Mouse (Mus musculus) heart, embryonic 12.5 days (tissue): Measurements from ENCODE around the gene Ppm1g. TPM values are rescaled to one million over a fixed set of nuclear protein-coding genes. Genes with fewer than 3 reads are reported as not detected.
"Not testable (repeated sequence)": the region's sequence is repeated elsewhere in the genome, so short reads cannot be mapped to it uniquely, and the experiment has no call there.

Source experiments
- ATAC-seq: fragments of 200-750 bp; cut with Nextera tagmentation; 2 replicates; pipeline ENCODE4 v1.8.0; 2017; ENCODE audit warnings: moderate TSS enrichment, moderate library complexity; ENCODE audit not compliant: insufficient number of reproducible peaks, low FRiP score
- H3K27ac ChIP-seq: fragments of 300-500 bp; sonication (generic); 2 replicates; pipeline ENCODE4 v1.5.1; 2016; ENCODE audit warnings: mild to moderate bottlenecking, moderate library complexity; ENCODE audit not compliant: poor library complexity, severe bottlenecking
- H3K27me3 ChIP-seq: fragments of 300-500 bp; sonication (generic); replicated peaks from 2 replicates; pipeline ENCODE4 v1.6.1; 2016; ENCODE audit warnings: mild to moderate bottlenecking, moderate library complexity
- H3K36me3 ChIP-seq: fragments of 300-500 bp; sonication (generic); 2 replicates; pipeline ENCODE4 v1.6.1; 2016; ENCODE audit warnings: mild to moderate bottlenecking, moderate library complexity
- H3K4me1 ChIP-seq: fragments of 300-500 bp; sonication (generic); replicated peaks from 2 replicates; pipeline ENCODE4 v1.6.1; 2016; ENCODE audit warnings: mild to moderate bottlenecking
- H3K4me2 ChIP-seq: fragments of 300-500 bp; sonication (generic); 2 replicates; pipeline ENCODE4 v1.6.1; 2016; ENCODE audit warnings: mild to moderate bottlenecking, moderate library complexity
- H3K4me3 ChIP-seq: fragments of 300-500 bp; sonication (generic); 2 replicates; pipeline ENCODE4 v1.5.1; 2016; ENCODE audit warnings: mild to moderate bottlenecking
- H3K9ac ChIP-seq: fragments of 300-500 bp; sonication (generic); 2 replicates; pipeline ENCODE4 v1.6.1; 2016; ENCODE audit warnings: mild to moderate bottlenecking, moderate library complexity
- H3K9me3 ChIP-seq: fragments of 300-500 bp; sonication (generic); replicated peaks from 2 replicates; pipeline ENCODE4 v1.6.1; 2016; ENCODE audit warnings: mild to moderate bottlenecking, moderate library complexity
- WGBS: fragments of 180-500 bp; shearing (Covaris S2); methylation state at CpG from one replicate; pipeline ENCODE4 v1.1.7; 2016; 5-methylcytosine and 5-hydroxymethylcytosine counted together
- polyA plus RNA-seq: library from polyadenylated mRNA; unstranded; fragments of >200 nt; fragmentation: Nextera tagmentation; extraction: Ambion mirVana; gene quantifications from 2 replicates; pipeline ENCODE4 v1.2.1, GENCODE M21; 2016

The Ppm1g gene
- polyA plus RNA-seq, 1 experiment from 2014 or later, result 112 TPM

DNA sequence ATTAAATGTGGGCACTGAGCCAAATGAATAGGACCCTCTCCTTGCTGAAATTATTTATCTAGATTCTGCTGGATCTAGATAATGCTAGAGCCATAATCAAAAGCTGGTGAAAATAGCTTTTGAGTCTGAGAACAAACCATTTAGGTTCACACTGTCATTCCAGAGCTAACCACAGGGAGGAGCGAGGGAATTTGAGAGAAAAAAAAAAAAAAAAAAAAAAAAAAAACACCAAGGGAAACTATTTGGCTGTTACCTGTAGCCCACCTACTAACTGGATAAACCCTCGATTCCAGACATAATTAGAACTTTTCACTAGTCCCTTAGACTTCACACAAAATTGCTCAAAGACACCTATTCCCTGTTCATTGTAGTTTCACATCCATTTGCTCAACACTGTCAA is 1.4 kb downstream of the Ppm1g start:
- Histone ChIP-seq H3K4me3 (peak overlapping the region; percentile 35), H3K9ac (no peak overlapping the region; the same call in 1 of the 2 replicates), H3K4me1 (peaks cover 10% of the 10 kb centered on the region), H3K36me3 (no peaks in the 10 kb centered on the region), H3K27me3 (no peaks in the 10 kb centered on the region), H3K27ac (no peak overlapping the region), H3K9me3 (no peaks in the 10 kb centered on the region), H3K4me2 (peak overlapping the region; percentile 42; the same call in 1 of the 2 replicates)
- no peak for ATAC-seq
- WGBS, result 2% methylated on average over 2 of the region's 2 CpGs

DNA sequence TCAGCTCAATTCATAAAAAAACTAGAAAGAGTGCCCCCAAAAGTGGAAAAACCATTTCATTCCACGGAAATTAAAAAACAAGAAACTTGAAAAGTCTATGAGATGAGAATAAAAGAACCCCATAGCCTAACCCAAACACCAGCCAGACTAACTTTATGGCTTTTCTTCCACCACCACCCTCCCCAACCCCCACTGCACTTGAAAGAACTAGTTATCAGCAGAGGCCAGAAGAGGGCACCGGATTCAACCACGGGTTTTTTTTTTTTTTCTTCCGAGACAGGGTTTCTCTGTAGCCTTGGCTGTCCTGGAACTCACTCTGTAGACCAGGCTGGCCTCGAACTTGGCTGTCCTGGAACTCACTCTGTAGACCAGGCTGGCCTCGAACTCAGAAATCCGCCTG is 2.2 kb downstream of the Ppm1g start:
- Histone ChIP-seq H3K9ac (no peak overlapping the region), H3K4me3 (no peak overlapping the region), H3K9me3 (no peaks in the 10 kb centered on the region), H3K36me3 (no peaks in the 10 kb centered on the region), H3K4me2 (peak overlapping the region; percentile 42; the same call in 1 of the 2 replicates), H3K27ac (no peak overlapping the region), H3K27me3 (no peaks in the 10 kb centered on the region), H3K4me1 (peaks cover 10% of the 10 kb centered on the region)
- 51% methylated on average over 7 of the region's 7 CpGs for WGBS
- no peak for ATAC-seq

DNA sequence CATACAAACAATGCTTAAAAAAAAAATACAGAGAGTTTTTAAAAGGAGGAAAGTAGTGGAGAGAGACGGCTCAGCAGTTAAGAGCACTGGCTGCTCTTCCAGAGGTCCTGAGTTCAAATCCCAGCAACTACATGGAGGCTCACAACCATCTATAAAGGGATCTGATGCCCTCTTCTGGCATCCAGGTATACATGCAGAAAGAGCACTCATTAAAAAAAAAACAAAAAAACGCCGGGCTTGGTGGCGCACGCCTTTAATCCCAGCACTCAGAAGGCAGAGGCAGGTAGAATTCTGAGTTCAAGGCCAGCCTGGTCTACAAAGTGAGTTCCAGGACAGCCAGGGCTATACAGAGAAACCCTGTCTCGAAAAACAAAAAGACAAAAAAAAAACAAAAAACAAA is 3.9 kb downstream of the Ppm1g start:
- ATAC-seq, H3K4me1 ChIP-seq, H3K4me2 ChIP-seq, H3K27me3 ChIP-seq, H3K27ac ChIP-seq, H3K9me3 ChIP-seq, H3K36me3 ChIP-seq, H3K9ac ChIP-seq, H3K4me3 ChIP-seq: not testable (repeated sequence)
- WGBS, result 85% methylated on average over 6 of the region's 6 CpGs

DNA sequence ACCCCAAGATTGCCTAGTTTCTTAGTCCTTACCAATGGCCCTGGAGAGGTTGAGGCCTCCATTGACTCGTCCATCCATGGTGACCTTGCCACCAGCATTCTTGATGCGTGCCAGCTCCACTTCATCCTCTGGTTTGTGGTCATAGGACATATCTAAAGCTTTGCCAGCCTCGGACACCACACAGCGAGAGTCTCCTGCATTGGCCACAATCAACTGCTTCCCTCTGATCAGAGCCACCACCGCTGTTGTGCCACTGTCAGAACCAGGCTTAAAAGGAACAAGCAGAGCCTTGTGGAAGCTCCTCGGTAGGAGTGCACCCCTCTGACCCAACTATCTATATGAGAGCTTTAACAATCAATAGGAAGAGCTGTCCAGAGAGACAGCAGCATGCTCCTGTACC is 16.1 kb downstream of the Ppm1g start:
- Histone ChIP-seq H3K27ac (no peak overlapping the region), H3K9me3 (peaks cover 5% of the 10 kb centered on the region), H3K4me2 (no peak overlapping the region), H3K27me3 (no peaks in the 10 kb centered on the region), H3K9ac (no peak overlapping the region), H3K4me3 (no peak overlapping the region), H3K36me3 (peaks cover 68% of the 10 kb centered on the region), H3K4me1 (peaks cover 18% of the 10 kb centered on the region)
- ATAC-seq, result no peak
- WGBS, result 92% methylated on average over 6 of the region's 6 CpGs

GRCm38 (mm10) chr5:31203866-31204265 is 16.6 kb downstream of the Ppm1g start:
- H3K9me3 ChIP-seq, result peaks cover 5% of the 10 kb centered on the region
- WGBS, result 89% methylated on average over 2 of the region's 2 CpGs
- H3K27ac ChIP-seq, result no peak overlapping the region
- H3K27me3 ChIP-seq, result no peaks in the 10 kb centered on the region
- no peak for ATAC-seq
- H3K4me1 ChIP-seq, result peaks cover 18% of the 10 kb centered on the region
- H3K4me2 ChIP-seq, result no peak overlapping the region
- H3K4me3 ChIP-seq, result no peak overlapping the region
- peaks cover 73% of the 10 kb centered on the region for H3K36me3 ChIP-seq
- H3K9ac ChIP-seq, result no peak overlapping the region

DNA sequence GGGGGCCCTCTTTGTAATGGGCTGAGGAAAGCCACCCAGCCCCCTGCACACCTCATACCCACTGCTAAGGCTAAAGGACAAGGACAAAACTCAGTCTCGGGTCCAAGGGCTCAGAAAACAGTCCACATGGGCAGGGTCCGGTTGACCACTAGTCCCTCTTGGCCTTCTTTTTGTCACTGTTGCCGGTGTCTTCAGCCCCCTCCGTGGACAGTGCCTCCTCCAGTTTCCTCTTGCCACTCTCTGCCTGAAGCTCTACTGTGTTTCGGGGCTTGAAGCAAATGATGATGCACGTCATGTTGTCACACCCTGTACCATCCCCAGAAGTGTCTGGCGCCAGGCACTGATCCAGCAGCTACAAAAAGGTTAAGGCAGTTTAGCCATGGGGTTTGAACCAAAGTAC is 17.6 kb downstream of the Ppm1g start:
- peaks cover 18% of the 10 kb centered on the region for H3K4me1 ChIP-seq
- H3K4me2 ChIP-seq, result peak overlapping the region; percentile 81
- peaks cover 79% of the 10 kb centered on the region for H3K36me3 ChIP-seq
- peaks cover 5% of the 10 kb centered on the region for H3K9me3 ChIP-seq
- ATAC-seq, result no peak
- H3K27me3 ChIP-seq, result no peaks in the 10 kb centered on the region
- peak overlapping the region; percentile 85; the same call in 1 of the 2 replicates for H3K27ac ChIP-seq
- whole genome bisulfite sequencing, result 83% methylated on average over 7 of the region's 7 CpGs
- H3K9ac ChIP-seq, result peak overlapping the region; percentile 84
- peak overlapping the region; percentile 70 for H3K4me3 ChIP-seq

GRCm38 (mm10) chr5:31201742-31202590 is 18.5 kb downstream of the Ppm1g start, which contains the start of gene Zfp513:
Gene Zfp513 (minus strand): TSS chr5:31202303.
- Histone ChIP-seq H3K4me2 (peak within 1 kb of the TSS; percentile 86), H3K27ac (peak within 1 kb of the TSS; percentile 85), H3K36me3 (peaks cover 79% of the 10 kb centered on the region), H3K27me3 (no peaks in the 10 kb centered on the region), H3K9ac (peak within 1 kb of the TSS; percentile 84), H3K4me1 (peaks cover 18% of the 10 kb centered on the region), H3K9me3 (peaks cover 5% of the 10 kb centered on the region), H3K4me3 (peak within 1 kb of the TSS; percentile 70)
- ATAC-seq, result peak; percentile 97
- under 1% methylated on average over 53 of the region's 53 CpGs for WGBS

DNA sequence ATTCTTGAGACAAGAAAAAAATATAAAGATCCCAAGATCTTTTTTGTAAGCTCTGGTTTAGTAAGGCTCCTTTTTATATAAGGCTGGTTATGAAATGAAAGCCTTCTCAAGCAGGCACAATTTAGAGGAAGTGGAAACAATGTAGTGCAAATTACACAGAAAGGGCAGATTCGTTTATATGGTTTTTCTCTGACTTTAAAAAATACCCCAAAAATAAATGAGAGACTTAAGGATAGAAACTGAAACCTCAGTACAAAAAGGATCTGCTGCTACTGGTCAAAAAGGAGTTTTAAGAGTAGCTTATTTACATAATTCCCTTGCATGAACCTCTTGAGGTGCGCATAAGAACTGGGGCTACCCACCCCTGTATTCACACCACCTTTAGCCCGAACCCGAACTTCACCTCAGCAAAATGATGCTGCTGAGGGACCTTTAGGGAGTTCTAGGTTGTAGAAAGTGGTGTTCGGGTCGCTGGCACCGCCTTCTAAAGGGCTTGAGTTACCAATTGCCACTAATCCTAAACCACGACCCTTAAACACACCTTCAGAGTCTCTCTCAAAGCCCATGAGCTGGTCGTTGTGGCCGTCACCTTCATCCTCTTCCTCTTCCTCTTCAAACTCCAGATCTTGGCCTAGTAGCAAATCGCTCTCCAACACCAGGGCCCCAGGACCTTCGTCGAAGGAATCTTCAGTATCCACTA is 19.3 kb downstream of the Ppm1g start:
- no peak for ATAC-seq
- peak overlapping the region; percentile 65 for H3K27ac ChIP-seq
- H3K9me3 ChIP-seq, result peaks cover 5% of the 10 kb centered on the region
- peak overlapping the region; percentile 70 for H3K4me3 ChIP-seq
- peaks cover 18% of the 10 kb centered on the region for H3K4me1 ChIP-seq
- H3K27me3 ChIP-seq, result no peaks in the 10 kb centered on the region
- 20% methylated on average over 13 of the region's 13 CpGs for WGBS
- peak overlapping the region; percentile 84 for H3K9ac ChIP-seq
- peak overlapping the region; percentile 86 for H3K4me2 ChIP-seq
- H3K36me3 ChIP-seq, result peaks cover 81% of the 10 kb centered on the region

GRCm38 (mm10) chr5:31200327-31200768 is 20.1 kb downstream of the Ppm1g start:
- 0 out of 2 replicates have a peak overlapping the region, but pooled peaks have one; percentile 2 for H3K4me3 ChIP-seq
- H3K27me3 ChIP-seq, result no peaks in the 10 kb centered on the region
- H3K36me3 ChIP-seq, result peaks cover 82% of the 10 kb centered on the region
- peaks cover 18% of the 10 kb centered on the region for H3K4me1 ChIP-seq
- H3K9ac ChIP-seq, result 0 out of 2 replicates have a peak overlapping the region, but pooled peaks have one; percentile 29
- H3K9me3 ChIP-seq, result peaks cover 5% of the 10 kb centered on the region
- 88% methylated on average over 27 of the region's 27 CpGs for WGBS
- no peak for ATAC-seq
- no peak overlapping the region for H3K27ac ChIP-seq
- 0 out of 2 replicates have a peak overlapping the region, but pooled peaks have one; percentile 5 for H3K4me2 ChIP-seq

GRCm38 (mm10) chr5:31199893-31200292 is 20.6 kb downstream of the Ppm1g start:
- Histone ChIP-seq H3K9ac (no peak overlapping the region), H3K27ac (no peak overlapping the region), H3K27me3 (no peaks in the 10 kb centered on the region), H3K4me2 (no peak overlapping the region), H3K9me3 (peaks cover 5% of the 10 kb centered on the region), H3K36me3 (peaks cover 81% of the 10 kb centered on the region), H3K4me1 (peaks cover 18% of the 10 kb centered on the region), H3K4me3 (0 out of 2 replicates have a peak overlapping the region, but pooled peaks have one; percentile 2)
- no peak for ATAC-seq
- 83% methylated on average over 9 of the region's 9 CpGs for WGBS

- Histone ChIP-seq H3K9me3 (peaks cover 5% of the 10 kb centered on the region), H3K4me3 (no peak overlapping the region), H3K36me3 (peaks cover 80% of the 10 kb centered on the region), H3K9ac (no peak overlapping the region), H3K4me1 (peaks cover 21% of the 10 kb centered on the region), H3K4me2 (no peak overlapping the region), H3K27ac (no peak overlapping the region), H3K27me3 (no peaks in the 10 kb centered on the region)
- ATAC-seq, result no peak
- WGBS, result 91% methylated on average over 19 of the region's 19 CpGs
These were observed 21.1 kb downstream of the Ppm1g start for GRCm38 (mm10) chr5:31199321-31199892.
